Mouse (Mus musculus): Measurements from ENCODE around the gene Hhex. TPM values are rescaled to one million over a fixed set of nuclear protein-coding genes. Genes with fewer than 3 reads are reported as not detected.

Gene Hhex
- polyA plus RNA-seq, 1 experiment from 2014 or later: 7.8 TPM

GRCm38 (mm10) chr19:37455961-37456360, 21.4 kb downstream of the Hhex start:
- Histone ChIP-seq H3K4me1 (no peaks in the 10 kb centered on the region), H3K9me3 (0 out of 2 replicates have a peak, but pooled peaks cover 4% of the 10 kb centered on the region), H3K4me2 (replicated peaks) (no peak overlapping the region), H3K27ac (no peak overlapping the region), H3K27me3 (no peaks in the 10 kb centered on the region), H3K4me3 (no peak overlapping the region), H3K36me3 (no peaks in the 10 kb centered on the region), H3K9ac (no peak overlapping the region)
- WGBS: 92% methylated on average over 1 of the region's 1 CpGs
- no peak for ATAC-seq (ENCODE audit: insufficient number of reproducible peaks, insufficient read depth, low FRiP score, low TSS enrichment)

- ATAC-seq (ENCODE audit: insufficient number of reproducible peaks, insufficient read depth, low FRiP score, low TSS enrichment): no peak
- H3K9ac ChIP-seq: no peak overlapping the region
- no peak overlapping the region for H3K27ac ChIP-seq
- no peaks in the 10 kb centered on the region for H3K36me3 ChIP-seq
- H3K9me3 ChIP-seq: 0 out of 2 replicates have a peak, but pooled peaks cover 4% of the 10 kb centered on the region
- no peaks in the 10 kb centered on the region for H3K27me3 ChIP-seq
- no peaks in the 10 kb centered on the region for H3K4me1 ChIP-seq
- no peak overlapping the region for H3K4me2 ChIP-seq (replicated peaks)
- H3K4me3 ChIP-seq: no peak overlapping the region
- 87% methylated on average over 6 of the region's 6 CpGs for WGBS
Measured at GRCm38 (mm10) chr19:37458013-37458412, 23.4 kb downstream of the Hhex start.

GRCm38 (mm10) chr19:37466403-37466802, 31.8 kb downstream of the Hhex start:
- H3K4me3 ChIP-seq: no peak overlapping the region
- H3K36me3 ChIP-seq: no peaks in the 10 kb centered on the region
- no peaks in the 10 kb centered on the region for H3K27me3 ChIP-seq
- no peak overlapping the region for H3K9ac ChIP-seq
- 85% methylated on average over 3 of the region's 3 CpGs for WGBS
- ATAC-seq (ENCODE audit: insufficient number of reproducible peaks, insufficient read depth, low FRiP score, low TSS enrichment): no peak
- H3K4me1 ChIP-seq: no peaks in the 10 kb centered on the region
- H3K9me3 ChIP-seq: no peaks in the 10 kb centered on the region
- no peak overlapping the region for H3K27ac ChIP-seq
- H3K4me2 ChIP-seq (replicated peaks): no peak overlapping the region

- H3K4me2 ChIP-seq (replicated peaks): no peak overlapping the region
- H3K4me1 ChIP-seq: no peaks in the 10 kb centered on the region
- 87% methylated on average over 5 of the region's 5 CpGs for WGBS
Measured at GRCm38 (mm10) chr19:37466978-37467377, 32.4 kb downstream of the Hhex start.

GRCm38 (mm10) chr19:37468841-37469566, 34.4 kb downstream of the Hhex start:
- H3K4me1 ChIP-seq: no peaks in the 10 kb centered on the region
- no peak overlapping the region for H3K9ac ChIP-seq
- no peaks in the 10 kb centered on the region for H3K27me3 ChIP-seq
- WGBS: 73% methylated on average over 6 of the region's 6 CpGs
- H3K36me3 ChIP-seq: no peaks in the 10 kb centered on the region
- H3K4me3 ChIP-seq: no peak overlapping the region
- H3K9me3 ChIP-seq: no peaks in the 10 kb centered on the region
- ATAC-seq (ENCODE audit: insufficient number of reproducible peaks, insufficient read depth, low FRiP score, low TSS enrichment): no peak
- no peak overlapping the region for H3K4me2 ChIP-seq (replicated peaks)
- no peak overlapping the region for H3K27ac ChIP-seq

More at GRCm38 (mm10) chr19:37466978-37467377, 32.4 kb downstream of the Hhex start:
- H3K27ac ChIP-seq: no peak overlapping the region
- no peak for ATAC-seq (ENCODE audit: insufficient number of reproducible peaks, insufficient read depth, low FRiP score, low TSS enrichment)
- H3K27me3 ChIP-seq: no peaks in the 10 kb centered on the region
- H3K36me3 ChIP-seq: no peaks in the 10 kb centered on the region
- H3K9me3 ChIP-seq: no peaks in the 10 kb centered on the region
- H3K4me3 ChIP-seq: no peak overlapping the region
- H3K9ac ChIP-seq: no peak overlapping the region

- 81% methylated on average over 4 of the region's 4 CpGs for WGBS
- Histone ChIP-seq H3K9ac (no peak overlapping the region), H3K4me1 (no peaks in the 10 kb centered on the region), H3K4me3 (no peak overlapping the region), H3K9me3 (no peaks in the 10 kb centered on the region), H3K36me3 (no peaks in the 10 kb centered on the region), H3K4me2 (replicated peaks) (no peak overlapping the region), H3K27ac (no peak overlapping the region), H3K27me3 (no peaks in the 10 kb centered on the region)
- no peak for ATAC-seq (ENCODE audit: insufficient number of reproducible peaks, insufficient read depth, low FRiP score, low TSS enrichment)
Measured at GRCm38 (mm10) chr19:37471680-37472079, 37.1 kb downstream of the Hhex start.

GRCm38 (mm10) chr19:37472589-37472988, 38.0 kb downstream of the Hhex start:
- 67% methylated on average over 3 of the region's 3 CpGs for WGBS
- ATAC-seq (ENCODE audit: insufficient number of reproducible peaks, insufficient read depth, low FRiP score, low TSS enrichment): no peak
- Histone ChIP-seq H3K9ac (no peak overlapping the region), H3K4me3 (no peak overlapping the region), H3K36me3 (no peaks in the 10 kb centered on the region), H3K27me3 (no peaks in the 10 kb centered on the region), H3K4me2 (replicated peaks) (no peak overlapping the region), H3K9me3 (no peaks in the 10 kb centered on the region), H3K27ac (no peak overlapping the region), H3K4me1 (no peaks in the 10 kb centered on the region)

GRCm38 (mm10) chr19:37481704-37482103, 47.1 kb downstream of the Hhex start:
- Histone ChIP-seq H3K4me1 (no peaks in the 10 kb centered on the region), H3K27ac (no peak overlapping the region), H3K9me3 (no peaks in the 10 kb centered on the region), H3K4me3 (no peak overlapping the region), H3K9ac (no peak overlapping the region), H3K27me3 (no peaks in the 10 kb centered on the region), H3K4me2 (replicated peaks) (no peak overlapping the region), H3K36me3 (no peaks in the 10 kb centered on the region)
- ATAC-seq (ENCODE audit: insufficient number of reproducible peaks, insufficient read depth, low FRiP score, low TSS enrichment): no peak
- 57% methylated on average over 8 of the region's 8 CpGs for WGBS

GRCm38 (mm10) chr19:37482556-37483187, 48.1 kb downstream of the Hhex start:
- H3K27ac ChIP-seq: no peak overlapping the region
- H3K36me3 ChIP-seq: no peaks in the 10 kb centered on the region
- H3K9me3 ChIP-seq: no peaks in the 10 kb centered on the region
- H3K4me1 ChIP-seq: no peaks in the 10 kb centered on the region
- no peak for ATAC-seq (ENCODE audit: insufficient number of reproducible peaks, insufficient read depth, low FRiP score, low TSS enrichment)
- no peaks in the 10 kb centered on the region for H3K27me3 ChIP-seq
- H3K4me3 ChIP-seq: no peak overlapping the region
- no peak overlapping the region for H3K9ac ChIP-seq
- no peak overlapping the region for H3K4me2 ChIP-seq (replicated peaks)
- WGBS: 78% methylated on average over 14 of the region's 14 CpGs

GRCm38 (mm10) chr19:37484787-37485186, 50.2 kb downstream of the Hhex start:
- H3K9me3 ChIP-seq: no peaks in the 10 kb centered on the region
- H3K4me2 ChIP-seq (replicated peaks): no peak overlapping the region
- ATAC-seq (ENCODE audit: insufficient number of reproducible peaks, insufficient read depth, low FRiP score, low TSS enrichment): no peak
- WGBS: 88% methylated on average over 6 of the region's 6 CpGs
- H3K27me3 ChIP-seq: no peaks in the 10 kb centered on the region
- no peak overlapping the region for H3K27ac ChIP-seq
- H3K4me3 ChIP-seq: no peak overlapping the region
- no peak overlapping the region for H3K9ac ChIP-seq
- no peaks in the 10 kb centered on the region for H3K4me1 ChIP-seq
- H3K36me3 ChIP-seq: no peaks in the 10 kb centered on the region

GRCm38 (mm10) chr19:37486801-37487200, 52.2 kb downstream of the Hhex start:
- Histone ChIP-seq H3K9ac (no peak overlapping the region), H3K36me3 (no peaks in the 10 kb centered on the region), H3K4me1 (no peaks in the 10 kb centered on the region), H3K9me3 (no peaks in the 10 kb centered on the region), H3K27ac (no peak overlapping the region), H3K27me3 (no peaks in the 10 kb centered on the region), H3K4me2 (replicated peaks) (no peak overlapping the region), H3K4me3 (no peak overlapping the region)
- ATAC-seq (ENCODE audit: insufficient number of reproducible peaks, insufficient read depth, low FRiP score, low TSS enrichment): no peak
- WGBS: 81% methylated on average over 6 of the region's 6 CpGs

- 82% methylated on average over 5 of the region's 5 CpGs for WGBS
- Histone ChIP-seq H3K9me3 (no peaks in the 10 kb centered on the region), H3K27me3 (no peaks in the 10 kb centered on the region), H3K36me3 (no peaks in the 10 kb centered on the region), H3K4me1 (no peaks in the 10 kb centered on the region), H3K9ac (no peak overlapping the region), H3K27ac (no peak overlapping the region), H3K4me2 (replicated peaks) (no peak overlapping the region), H3K4me3 (no peak overlapping the region)
- no peak for ATAC-seq (ENCODE audit: insufficient number of reproducible peaks, insufficient read depth, low FRiP score, low TSS enrichment)
Measured at GRCm38 (mm10) chr19:37487811-37488475, 53.3 kb downstream of the Hhex start.
